Mouse (Mus musculus): ENCODE data around the gene Psmd9.

DNA sequence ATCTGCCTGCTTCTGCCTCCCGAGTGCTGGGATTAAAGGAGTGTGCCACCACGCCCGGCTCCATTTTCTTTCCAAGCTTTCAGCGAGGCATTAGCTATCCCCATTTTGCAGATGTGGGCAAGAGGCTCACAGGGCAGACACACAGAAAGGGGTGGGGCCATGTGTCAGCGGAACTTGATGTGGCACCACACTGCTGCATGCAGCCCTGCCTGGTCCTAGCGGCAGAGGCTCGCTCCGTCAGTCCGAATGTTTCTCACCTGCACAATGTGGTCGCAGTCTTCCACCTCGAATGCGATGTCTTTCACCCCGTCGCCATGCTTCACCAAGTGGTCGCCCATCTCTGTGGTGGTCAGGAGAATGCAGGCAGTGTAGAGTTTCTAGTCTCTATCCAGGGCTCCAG is 11.2 kb downstream of the Psmd9 start:
- TF ChIP-seq CTCF (IDR thresholded peaks at IDR 0.05; ENCODE audit: extremely low read depth, insufficient read depth, low read length) (no peak), POLR2A (IDR thresholded peaks at IDR 0.05; ENCODE audit: extremely low read depth, insufficient read depth, low read length) (no peak)

Measured in cortical plate, adult 2 months (tissue).